ENCODE assay signal across 17 mouse cellular contexts in genomic region chr14:122880291-122880690, GRCm38 (mm10). TPM values are rescaled to one million over a fixed set of nuclear protein-coding genes. Genes with fewer than 3 reads are reported as not detected.
DNase-seq lines count a peak whose midpoint lies in the region; ATAC-seq and TF ChIP-seq lines count a peak whose summit lies in the region.
"Had no signal": no experiment of that assay in that cellular context is flagged by ENCODE, and none has a peak within 500 bp of the region (broad histone marks: within the 10 kb centered on the region; RNA-seq: fewer than 3 reads in every experiment).

No protein-coding gene starts in this region.

- TF ChIP-seq CTCF in intestine, postnatal 0 days (IDR thresholded peaks at IDR 0.05; ENCODE audit: low read depth), result no peak
- TF ChIP-seq CTCF in midbrain, postnatal 0 days (IDR thresholded peaks at IDR 0.05), result no peak

- no peaks in the 10 kb centered on the region for H3K9me3 ChIP-seq in intestine, postnatal 0 days (ENCODE audit: control insufficient read depth)
- no peaks in the 10 kb centered on the region for H3K9me3 ChIP-seq in midbrain, postnatal 0 days (ENCODE audit: low read length)
- H3K9me3 ChIP-seq: embryonic facial prominence, embryonic 12.5 days; forebrain, embryonic 15.5 days; heart, embryonic 13.5 days; hindbrain, embryonic 12.5 days had no signal

- WGBS in intestine, postnatal 0 days, result 38% methylated on average over 7 of the region's 7 CpGs
- WGBS in midbrain, postnatal 0 days, result 73% methylated on average over 7 of the region's 7 CpGs

- peak; percentile 55 for DNase-seq in cerebellum, adult 9-11 months
- no peak for DNase-seq in cerebellum, adult 11-12 months
- peak; percentile 45 to 59 for DNase-seq in cerebellum, postnatal 10 days
- peak; percentile 42 to 64 for DNase-seq in cerebellum, postnatal 14 days
- DNase-seq in midbrain, postnatal 0 days (ENCODE audit: low spot score), result no peak
- no peak for DNase-seq in ovary, adult 18-20 months (ENCODE audit: low spot score)
- DNase-seq: adrenal gland, adult 2 months; adrenal gland, postnatal 25 days; gastrocnemius, postnatal 10 days; heart, postnatal 4 days; kidney, adult 11 months; kidney, adult 9 months had no signal

- H3K4me1 ChIP-seq in intestine, postnatal 0 days (replicated peaks; ENCODE audit: control insufficient read depth, insufficient read depth, low read length), result no peaks in the 10 kb centered on the region
- H3K4me1 ChIP-seq in midbrain, postnatal 0 days (ENCODE audit: insufficient read depth, low read length), result 0 out of 2 replicates have a peak, but pooled peaks cover 7% of the 10 kb centered on the region

- H3K27ac ChIP-seq in intestine, postnatal 0 days (ENCODE audit: low read depth, low read length), result no peak overlapping the region
- no peak overlapping the region for H3K27ac ChIP-seq in midbrain, postnatal 0 days (ENCODE audit: low read depth, low read length)
- H3K27ac ChIP-seq: embryonic facial prominence, embryonic 12.5 days; forebrain, embryonic 15.5 days; heart, embryonic 13.5 days; hindbrain, embryonic 12.5 days had no signal

- H3K36me3 ChIP-seq in intestine, postnatal 0 days (ENCODE audit: control insufficient read depth, insufficient read depth), result peaks cover 1% of the 10 kb centered on the region; the same call in 1 of the 2 replicates
- H3K36me3 ChIP-seq in midbrain, postnatal 0 days (ENCODE audit: insufficient read depth, low read length), result no peaks in the 10 kb centered on the region
- H3K36me3 ChIP-seq: embryonic facial prominence, embryonic 12.5 days; forebrain, embryonic 15.5 days; heart, embryonic 13.5 days; hindbrain, embryonic 12.5 days had no signal

- H3K27me3 ChIP-seq in intestine, postnatal 0 days (replicated peaks; ENCODE audit: control insufficient read depth, insufficient read depth, low read length), result no peaks in the 10 kb centered on the region
- H3K27me3 ChIP-seq in midbrain, postnatal 0 days (ENCODE audit: insufficient read depth, low read length), result no peaks in the 10 kb centered on the region
- H3K27me3 ChIP-seq: embryonic facial prominence, embryonic 12.5 days; heart, embryonic 13.5 days had no signal

- H3K9ac ChIP-seq in intestine, postnatal 0 days (ENCODE audit: low read depth, low read length), result no peak overlapping the region
- no peak overlapping the region for H3K9ac ChIP-seq in midbrain, postnatal 0 days (replicated peaks; ENCODE audit: low read length, poor library complexity, severe bottlenecking)
- H3K9ac ChIP-seq: embryonic facial prominence, embryonic 12.5 days; forebrain, embryonic 15.5 days; heart, embryonic 13.5 days; hindbrain, embryonic 12.5 days had no signal

- peak overlapping the region; percentile 50 for H3K4me2 ChIP-seq in intestine, postnatal 0 days (replicated peaks; ENCODE audit: low read depth)
- no peak overlapping the region for H3K4me2 ChIP-seq in midbrain, postnatal 0 days (ENCODE audit: low read depth, low read length, poor library complexity, severe bottlenecking)
- H3K4me2 ChIP-seq: embryonic facial prominence, embryonic 12.5 days; forebrain, embryonic 15.5 days; heart, embryonic 13.5 days; hindbrain, embryonic 12.5 days had no signal

- no peak overlapping the region for H3K4me3 ChIP-seq in intestine, postnatal 0 days (ENCODE audit: low read depth, low read length)
- no peak overlapping the region for H3K4me3 ChIP-seq in midbrain, postnatal 0 days (ENCODE audit: low read depth, low read length)
- H3K4me3 ChIP-seq: embryonic facial prominence, embryonic 12.5 days; forebrain, embryonic 15.5 days; heart, embryonic 13.5 days; hindbrain, embryonic 12.5 days had no signal

- peak; percentile 45 for ATAC-seq in intestine, postnatal 0 days
- no peak for ATAC-seq in midbrain, postnatal 0 days (ENCODE audit: low FRiP score)
- ATAC-seq: forebrain, embryonic 15.5 days had no signal

RNA-seq across cellular contexts. Expression of gene Ggact, which starts 33.3 kb away (rescaled TPM):
- 59.5 and 64.1 TPM in 2 replicates for polyA plus RNA-seq in intestine, postnatal 0 days (2015; fragmentation: Nextera tagmentation; extraction: Ambion mirVana)
- total RNA-seq in midbrain, postnatal 0 days (2014; rRNA removed), result 23.3 and 24.2 TPM in 2 replicates
- 24.0 and 25.4 TPM in 2 replicates for polyA plus RNA-seq in midbrain, postnatal 0 days (2015; fragmentation: Nextera tagmentation; extraction: Ambion mirVana)

Comparison
In these comparisons a context has a peak if more than half of its experiments do, and no peak if none do; other contexts are left out.
1. DNase-seq: peak in cerebellum, adult 9-11 months (single experiment), cerebellum, postnatal 10 days (2 of 2) and cerebellum, postnatal 14 days (2 of 2); none in cerebellum, adult 11-12 months (single experiment), midbrain, postnatal 0 days (single experiment) and ovary, adult 18-20 months (single experiment).